Mouse (Mus musculus) liver, adult 2 months (tissue): ENCODE measurements around the gene Eif2ak3. TPM values are rescaled to one million over a fixed set of nuclear protein-coding genes. Genes with fewer than 3 reads are reported as not detected.
A peak's percentile ranks its signal among the peaks of the same experiment; 100 is the strongest.

Source experiments
- DNase-seq: peaks from one replicate; pipeline ENCODE4 v3.0.0-alpha.2; 2011; ENCODE audit warnings: low read depth, low spot score; ENCODE audit errors: extremely low read depth
- H3K27ac ChIP-seq: fragments of 200-500 bp; replicated peaks from 2 replicates; pipeline ENCODE4 v1.5.1; 2012; ENCODE audit warnings: low read depth, mild to moderate bottlenecking, control low read depth, inconsistent platforms, low read length; ENCODE audit not compliant: insufficient read depth
- H3K27me3 ChIP-seq: fragments of 200-500 bp; 2 replicates; pipeline ENCODE4 v1.6.1; 2012; ENCODE audit warnings: mild to moderate bottlenecking, moderate library complexity, low read length, inconsistent platforms; ENCODE audit not compliant: control insufficient read depth, insufficient read depth
- H3K36me3 ChIP-seq: fragments of 200-500 bp; 2 replicates; pipeline ENCODE4 v1.6.1; 2012; ENCODE audit warnings: low read length, inconsistent platforms; ENCODE audit not compliant: control insufficient read depth, insufficient read depth
- H3K4me1 ChIP-seq: fragments of 200-500 bp; 2 replicates; pipeline ENCODE4 v1.6.1; 2011; ENCODE audit warnings: low read length; ENCODE audit not compliant: control insufficient read depth, insufficient read depth
- H3K4me3 ChIP-seq: fragments of 200-500 bp; 2 replicates; pipeline ENCODE4 v1.5.1; 2011; ENCODE audit warnings: low read depth, mild to moderate bottlenecking, control low read depth, low read length, moderate library complexity; ENCODE audit not compliant: insufficient read depth
- H3K79me2 ChIP-seq: fragments of 200-500 bp; 2 replicates; pipeline ENCODE4 v1.6.1; 2012; ENCODE audit warnings: inconsistent platforms, mild to moderate bottlenecking, low read length, moderate library complexity; ENCODE audit not compliant: control insufficient read depth, insufficient read depth
- H3K9ac ChIP-seq: fragments of 200-500 bp; 2 replicates; pipeline ENCODE4 v1.6.1; 2012; ENCODE audit warnings: low read depth, mild to moderate bottlenecking, control low read depth, inconsistent platforms, low read length
- CTCF ChIP-seq: fragments of 200-500 bp; IDR thresholded peaks from 2 replicates; pipeline ENCODE4 v1.5.1; 2011; ENCODE audit warnings: low read depth, low read length, control low read depth
- POLR2A ChIP-seq: fragments of 200-500 bp; IDR thresholded peaks from 2 replicates; pipeline ENCODE4 v1.6.1; 2011; ENCODE audit warnings: low read length, control low read depth; ENCODE audit not compliant: insufficient read depth; ENCODE audit errors: extremely low read depth
- WGBS: fragments of 180-500 bp; shearing (Covaris S2); methylation state at CpG from one replicate; pipeline ENCODE4 v1.1.7; 2018; 5-methylcytosine and 5-hydroxymethylcytosine counted together
- polyA plus RNA-seq: library from polyadenylated mRNA; depleted of rRNA; stranded (reverse); fragments of >200 nt; gene quantifications from 2 replicates; pipeline ENCODE4 v1.2.3, GENCODE M21; 2012
- total RNA-seq: library from RNA; depleted of rRNA; stranded (reverse); fragments of >200 nt; gene quantifications from 2 replicates; pipeline ENCODE4 v1.2.3, GENCODE M21; 2014

Gene Eif2ak3
- total and polyA plus RNA-seq, 2 experiments: 7.1 to 7.9 TPM

DNA sequence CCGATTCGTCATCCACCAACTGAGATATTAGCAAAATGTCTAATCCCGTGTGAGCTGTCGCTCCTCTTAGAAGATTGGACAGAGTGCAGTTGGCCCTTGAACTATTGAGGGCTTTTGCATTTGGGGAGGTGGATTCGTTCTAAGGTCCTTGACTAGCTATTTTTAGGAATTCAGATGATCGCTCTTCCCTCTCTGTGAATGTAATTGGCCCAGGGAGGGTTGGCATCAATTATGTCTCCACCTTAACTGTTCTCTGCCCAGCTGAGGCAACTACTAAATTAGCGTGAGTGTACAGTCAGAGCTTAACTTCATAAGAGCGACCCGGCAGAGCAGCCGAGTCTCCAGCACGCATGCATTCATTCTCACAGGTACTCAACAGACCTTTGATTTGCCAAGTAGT lies 43.7 kb downstream of the Eif2ak3 start:
- H3K27ac ChIP-seq: no peak overlapping the region
- no peak overlapping the region for H3K4me3 ChIP-seq
- H3K36me3 ChIP-seq: peaks cover 64% of the 10 kb centered on the region
- WGBS: 95% methylated on average over 11 of the region's 11 CpGs
- no peaks in the 10 kb centered on the region for H3K4me1 ChIP-seq
- no peaks in the 10 kb centered on the region for H3K27me3 ChIP-seq
- H3K9ac ChIP-seq: no peak overlapping the region
- TF ChIP-seq CTCF (no peak), POLR2A (no peak)
- no peak for DNase-seq
- no peaks in the 10 kb centered on the region for H3K79me2 ChIP-seq

GRCm38 (mm10) chr6:70898166-70898565 lies 53.9 kb downstream of the Eif2ak3 start:
- Histone ChIP-seq H3K4me1 (no peaks in the 10 kb centered on the region), H3K9ac (no peak overlapping the region), H3K36me3 (peaks cover 61% of the 10 kb centered on the region), H3K4me3 (no peak overlapping the region), H3K27me3 (no peaks in the 10 kb centered on the region), H3K27ac (no peak overlapping the region), H3K79me2 (no peaks in the 10 kb centered on the region)
- 69% methylated on average over 6 of the region's 6 CpGs for WGBS
- peak; percentile 11 for DNase-seq
- TF ChIP-seq POLR2A (no peak), CTCF (0 out of 2 replicates have a peak, but pooled peaks have one; percentile 5)

- H3K4me1 ChIP-seq: no peaks in the 10 kb centered on the region
- 88% methylated on average over 8 of the region's 8 CpGs for WGBS
- DNase-seq: no peak
- no peak overlapping the region for H3K4me3 ChIP-seq
- no peak overlapping the region for H3K27ac ChIP-seq
- peaks cover 60% of the 10 kb centered on the region for H3K36me3 ChIP-seq
- no peak overlapping the region for H3K9ac ChIP-seq
- H3K27me3 ChIP-seq: no peaks in the 10 kb centered on the region
- no peaks in the 10 kb centered on the region for H3K79me2 ChIP-seq
- TF ChIP-seq POLR2A (no peak), CTCF (no peak)
These were observed 55.3 kb downstream of the Eif2ak3 start for GRCm38 (mm10) chr6:70899594-70900003.

- no peak for DNase-seq
- TF ChIP-seq POLR2A (no peak), CTCF (no peak)
- H3K79me2 ChIP-seq: no peaks in the 10 kb centered on the region
- H3K27me3 ChIP-seq: no peaks in the 10 kb centered on the region
- H3K9ac ChIP-seq: no peak overlapping the region
- 93% methylated on average over 5 of the region's 5 CpGs for WGBS
- H3K4me3 ChIP-seq: no peak overlapping the region
- H3K36me3 ChIP-seq: peaks cover 42% of the 10 kb centered on the region
- no peak overlapping the region for H3K27ac ChIP-seq
- H3K4me1 ChIP-seq: no peaks in the 10 kb centered on the region
These were observed 59.4 kb downstream of the Eif2ak3 start for GRCm38 (mm10) chr6:70903689-70904088.

DNA sequence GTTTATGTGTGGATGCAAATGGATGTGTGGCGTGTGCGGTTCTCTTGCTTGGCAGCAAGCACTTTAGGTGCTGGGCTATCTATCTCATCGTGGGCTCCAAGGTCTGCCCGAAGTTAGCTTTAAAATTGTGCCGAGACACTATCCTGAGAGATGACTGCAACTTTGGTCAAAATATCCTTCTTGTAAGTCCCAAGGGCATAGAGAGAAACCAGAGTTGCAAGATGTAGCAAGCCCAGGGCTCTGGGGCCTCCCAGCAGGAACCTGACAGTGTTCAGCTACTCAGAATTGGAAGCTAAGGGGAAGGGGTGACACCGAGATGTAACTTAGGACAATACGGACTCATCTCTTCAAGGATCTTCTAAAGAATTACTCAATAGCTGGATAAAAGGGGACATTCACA lies 65.3 kb downstream of the Eif2ak3 start:
- WGBS: 92% methylated on average over 7 of the region's 7 CpGs
- Histone ChIP-seq H3K36me3 (peaks cover 11% of the 10 kb centered on the region), H3K4me1 (peaks cover 2% of the 10 kb centered on the region; the same call in 1 of the 2 replicates), H3K79me2 (no peaks in the 10 kb centered on the region), H3K9ac (no peak overlapping the region), H3K27me3 (no peaks in the 10 kb centered on the region; the same call in 1 of the 2 replicates), H3K27ac (no peak overlapping the region), H3K4me3 (no peak overlapping the region)
- DNase-seq: no peak
- TF ChIP-seq CTCF (no peak), POLR2A (no peak)

DNA sequence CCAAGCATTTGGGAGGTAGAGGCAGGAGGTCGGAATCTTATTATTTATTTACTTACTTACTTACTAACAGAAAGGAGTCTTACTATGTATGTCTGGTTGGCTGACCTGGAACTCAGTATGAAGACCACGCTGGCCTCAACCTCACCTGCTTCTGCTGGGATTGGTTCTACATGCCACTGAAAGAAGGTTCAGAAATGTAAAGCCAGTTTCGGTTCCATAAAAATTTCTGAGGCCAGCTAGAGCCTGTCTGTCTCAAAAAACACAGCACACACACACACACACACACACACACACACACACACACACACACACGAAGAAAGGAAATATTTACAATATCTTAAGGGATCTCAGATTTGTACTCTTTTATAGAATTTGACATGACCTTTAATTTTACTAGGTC lies 66.0 kb downstream of the Eif2ak3 start:
- H3K36me3 ChIP-seq: peaks cover 8% of the 10 kb centered on the region
- no peak overlapping the region for H3K9ac ChIP-seq
- no peaks in the 10 kb centered on the region; the same call in 1 of the 2 replicates for H3K27me3 ChIP-seq
- no peak overlapping the region for H3K4me3 ChIP-seq
- 53% methylated on average over 4 of the region's 4 CpGs for WGBS
- H3K4me1 ChIP-seq: peaks cover 2% of the 10 kb centered on the region; the same call in 1 of the 2 replicates
- no peak overlapping the region for H3K27ac ChIP-seq
- no peaks in the 10 kb centered on the region for H3K79me2 ChIP-seq
- DNase-seq: no peak
- TF ChIP-seq POLR2A (no peak), CTCF (no peak)
